Mouse (Mus musculus): ENCODE results near the gene Atad3a. TPM values are rescaled to one million over a fixed set of nuclear protein-coding genes. Genes with fewer than 3 reads are reported as not detected.

Atad3a gene
- polyA plus RNA-seq (2015; fragmentation: Nextera tagmentation; extraction: Ambion mirVana), result 26.1 and 28.5 TPM in 2 replicates

GRCm38 (mm10) chr4:155760613-155761355 lies at the start of gene Atad3a:
TSS of gene Atad3a (minus strand) at chr4:155761093.
- Histone ChIP-seq H3K27me3 (replicated peaks; ENCODE audit: insufficient read depth, low read length) (no peaks in the 10 kb centered on the region), H3K27ac (ENCODE audit: low read length) (peak within 1 kb of the TSS; percentile 27; the same call in 1 of the 2 replicates), H3K9me3 (ENCODE audit: low read length) (no peaks in the 10 kb centered on the region), H3K4me2 (replicated peaks; ENCODE audit: low read depth, low read length) (peak within 1 kb of the TSS; percentile 94), H3K4me1 (ENCODE audit: insufficient read depth, low read depth, low read length) (peaks cover 10% of the 10 kb centered on the region), H3K9ac (replicated peaks; ENCODE audit: low read depth) (peak within 1 kb of the TSS; percentile 64), H3K36me3 (ENCODE audit: insufficient read depth, low read length) (peaks cover 5% of the 10 kb centered on the region; the same call in 1 of the 2 replicates), H3K4me3 (ENCODE audit: low read depth, low read length) (peak within 1 kb of the TSS; percentile 67)
- under 1% methylated on average over 68 of the region's 68 CpGs for WGBS
- ATAC-seq (peak; percentile 99), DNase-seq (ENCODE audit: low spot score) (peak; percentile 98)
- TF ChIP-seq EP300 (IDR thresholded peaks at IDR 0.05) (no peak), CTCF (IDR thresholded peaks at IDR 0.05) (no peak)

GRCm38 (mm10) chr4:155807841-155808240 lies 46.9 kb upstream of the Atad3a start:
- Histone ChIP-seq H3K4me1 (ENCODE audit: insufficient read depth, low read depth, low read length) (peaks cover 11% of the 10 kb centered on the region; the same call in 1 of the 2 replicates), H3K4me2 (replicated peaks; ENCODE audit: low read depth, low read length) (no peak overlapping the region), H3K9ac (replicated peaks; ENCODE audit: low read depth) (no peak overlapping the region), H3K36me3 (ENCODE audit: insufficient read depth, low read length) (peaks cover 22% of the 10 kb centered on the region), H3K27me3 (replicated peaks; ENCODE audit: insufficient read depth, low read length) (no peaks in the 10 kb centered on the region), H3K4me3 (ENCODE audit: low read depth, low read length) (no peak overlapping the region), H3K9me3 (ENCODE audit: low read length) (no peaks in the 10 kb centered on the region), H3K27ac (ENCODE audit: low read length) (no peak overlapping the region)
- WGBS, result 91% methylated on average over 3 of the region's 3 CpGs
- TF ChIP-seq CTCF (IDR thresholded peaks at IDR 0.05) (no peak), EP300 (IDR thresholded peaks at IDR 0.05) (no peak)
- ATAC-seq (no peak), DNase-seq (ENCODE audit: low spot score) (no peak)

GRCm38 (mm10) chr4:155803340-155804041 lies 42.6 kb upstream of the Atad3a start:
- 0 out of 2 replicates have a peak, but pooled peaks cover 5% of the 10 kb centered on the region for H3K4me1 ChIP-seq (ENCODE audit: insufficient read depth, low read depth, low read length)
- no peaks in the 10 kb centered on the region for H3K9me3 ChIP-seq (ENCODE audit: low read length)
- peak; percentile 94 for DNase-seq (ENCODE audit: low spot score)
- TF ChIP-seq EP300 (IDR thresholded peaks at IDR 0.05) (peak; percentile 54; the same call in 1 of the 2 replicates), CTCF (IDR thresholded peaks at IDR 0.05) (0 out of 2 replicates have a peak, but pooled peaks have one; percentile 7)
- peak overlapping the region; percentile 67 for H3K4me2 ChIP-seq (replicated peaks; ENCODE audit: low read depth, low read length)
- peak overlapping the region; percentile 67 for H3K4me3 ChIP-seq (ENCODE audit: low read depth, low read length)
- peaks cover 9% of the 10 kb centered on the region; the same call in 1 of the 2 replicates for H3K36me3 ChIP-seq (ENCODE audit: insufficient read depth, low read length)
- under 1% methylated on average over 57 of the region's 58 CpGs for WGBS
- H3K9ac ChIP-seq (replicated peaks; ENCODE audit: low read depth), result peak overlapping the region; percentile 68
- H3K27ac ChIP-seq (ENCODE audit: low read length), result peak overlapping the region; percentile 68
- peak; percentile 99 for ATAC-seq
- no peaks in the 10 kb centered on the region for H3K27me3 ChIP-seq (replicated peaks; ENCODE audit: insufficient read depth, low read length)

- Histone ChIP-seq H3K27me3 (replicated peaks; ENCODE audit: insufficient read depth, low read length) (no peaks in the 10 kb centered on the region), H3K27ac (ENCODE audit: low read length) (peak within 1 kb of the TSS; percentile 68), H3K36me3 (ENCODE audit: insufficient read depth, low read length) (peaks cover 5% of the 10 kb centered on the region; the same call in 1 of the 2 replicates), H3K9ac (replicated peaks; ENCODE audit: low read depth) (peak within 1 kb of the TSS; percentile 68), H3K4me2 (replicated peaks; ENCODE audit: low read depth, low read length) (peak within 1 kb of the TSS; percentile 67), H3K4me1 (ENCODE audit: insufficient read depth, low read depth, low read length) (0 out of 2 replicates have a peak, but pooled peaks cover 5% of the 10 kb centered on the region), H3K9me3 (ENCODE audit: low read length) (no peaks in the 10 kb centered on the region), H3K4me3 (ENCODE audit: low read depth, low read length) (peak within 1 kb of the TSS; percentile 67)
- ATAC-seq (peak; percentile 34; the same call in 1 of the 2 replicates), DNase-seq (ENCODE audit: low spot score) (peak; percentile 64)
- 7% methylated on average over 12 of the region's 12 CpGs for WGBS
- no peak for TF ChIP-seq EP300 (IDR thresholded peaks at IDR 0.05)
- TF ChIP-seq CTCF (IDR thresholded peaks at IDR 0.05), result peak; percentile 33; the same call in 1 of the 2 replicates
Observed at GRCm38 (mm10) chr4:155802741-155803339, 41.9 kb upstream of the Atad3a start, which contains the start of gene Mrpl20. TSS of gene Mrpl20 (plus strand) at chr4:155802878.

GRCm38 (mm10) chr4:155802075-155802474 lies 41.2 kb upstream of the Atad3a start:
- Histone ChIP-seq H3K4me1 (ENCODE audit: insufficient read depth, low read depth, low read length) (0 out of 2 replicates have a peak, but pooled peaks cover 5% of the 10 kb centered on the region), H3K4me3 (ENCODE audit: low read depth, low read length) (no peak overlapping the region), H3K27ac (ENCODE audit: low read length) (no peak overlapping the region), H3K9ac (replicated peaks; ENCODE audit: low read depth) (no peak overlapping the region), H3K9me3 (ENCODE audit: low read length) (no peaks in the 10 kb centered on the region), H3K27me3 (replicated peaks; ENCODE audit: insufficient read depth, low read length) (no peaks in the 10 kb centered on the region), H3K4me2 (replicated peaks; ENCODE audit: low read depth, low read length) (no peak overlapping the region), H3K36me3 (ENCODE audit: insufficient read depth, low read length) (no peaks in the 10 kb centered on the region)
- TF ChIP-seq CTCF (IDR thresholded peaks at IDR 0.05) (no peak), EP300 (IDR thresholded peaks at IDR 0.05) (no peak)
- ATAC-seq (no peak), DNase-seq (ENCODE audit: low spot score) (no peak)
- 93% methylated on average over 1 of the region's 1 CpGs for WGBS

All from lung, postnatal 0 days (tissue).